Mouse (Mus musculus) left cerebral cortex, postnatal 4 days (tissue): ENCODE results near the gene Blnk. TPM values are rescaled to one million over a fixed set of nuclear protein-coding genes. Genes with fewer than 3 reads are reported as not detected.

ENCODE experiments used
- DNase-seq: peaks from one replicate; pipeline ENCODE4 v3.0.0-alpha.2; 2022
- intact Hi-C: fragments of 180-260 bp; cut with DNase I; formaldehyde crosslinking; loops from one replicate; pipeline ENCODE4 v1.15.1; 2025
- total RNA-seq, 2 experiments: library from RNA; stranded (reverse); gene quantifications; 2 replicates each; pipeline ENCODE4 v1.2.3; 2021

Gene Blnk
- total RNA-seq, 2 experiments from 2014 or later, result 0.74 to 0.79 TPM

- intact Hi-C loops, result no loop called here
- DNase-seq, result no peak
Observed at GRCm38 (mm10) chr19:40970775-40971174, 23.6 kb downstream of the Blnk start.

DNA sequence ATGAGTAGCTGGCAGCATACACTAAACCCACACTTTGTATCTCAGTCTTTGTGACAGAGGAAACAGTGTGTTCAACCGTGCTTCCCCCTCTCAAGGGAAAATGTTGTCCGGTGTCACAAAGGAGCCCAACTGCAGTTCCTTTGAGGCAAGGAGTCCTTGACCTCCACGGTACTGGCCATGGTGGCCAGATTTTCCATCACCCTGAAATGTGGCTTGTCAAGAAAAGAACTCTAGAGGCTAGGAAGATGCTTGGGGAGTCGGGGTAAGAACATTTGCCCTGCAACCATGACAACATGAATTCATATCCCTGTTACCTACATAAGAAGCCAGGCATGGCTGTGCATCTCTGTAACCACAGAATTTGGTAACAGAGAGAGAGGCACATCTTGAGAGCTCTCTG lies 24.0 kb downstream of the Blnk start:
- intact Hi-C loops, result no loop called here
- DNase-seq, result no peak

GRCm38 (mm10) chr19:40964936-40965850 lies 29.1 kb downstream of the Blnk start:
- no peak for DNase-seq

DNA sequence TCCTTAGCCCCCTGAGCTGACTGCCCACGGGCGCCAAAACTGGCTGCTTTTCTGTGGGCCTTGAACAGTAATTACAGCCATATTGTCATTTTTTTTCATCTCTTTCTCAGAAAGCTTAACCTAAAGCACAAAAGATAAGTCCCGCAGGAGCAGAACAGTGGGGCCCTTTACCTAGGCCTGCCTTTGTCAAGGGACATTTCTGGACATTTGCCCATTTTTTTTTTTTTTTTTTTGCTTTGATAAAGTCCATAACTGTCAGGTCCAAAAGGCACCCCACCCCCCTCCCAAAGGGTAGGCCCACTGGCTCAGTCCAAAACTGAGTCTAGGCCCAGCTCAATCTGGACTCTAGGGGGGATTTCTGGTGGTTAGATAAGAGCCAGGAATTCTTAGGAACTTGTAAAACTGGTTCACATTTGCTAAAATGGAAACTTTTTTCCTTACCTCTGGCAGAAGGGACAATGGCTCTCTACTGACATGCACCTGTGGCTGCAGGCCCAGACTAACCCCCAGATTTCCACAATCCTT lies 29.9 kb downstream of the Blnk start:
- intact Hi-C loops, result no loop called here
- DNase-seq, result no peak

More at GRCm38 (mm10) chr19:40964936-40965850, 29.1 kb downstream of the Blnk start:
- intact Hi-C loops, result no loop called here

DNA sequence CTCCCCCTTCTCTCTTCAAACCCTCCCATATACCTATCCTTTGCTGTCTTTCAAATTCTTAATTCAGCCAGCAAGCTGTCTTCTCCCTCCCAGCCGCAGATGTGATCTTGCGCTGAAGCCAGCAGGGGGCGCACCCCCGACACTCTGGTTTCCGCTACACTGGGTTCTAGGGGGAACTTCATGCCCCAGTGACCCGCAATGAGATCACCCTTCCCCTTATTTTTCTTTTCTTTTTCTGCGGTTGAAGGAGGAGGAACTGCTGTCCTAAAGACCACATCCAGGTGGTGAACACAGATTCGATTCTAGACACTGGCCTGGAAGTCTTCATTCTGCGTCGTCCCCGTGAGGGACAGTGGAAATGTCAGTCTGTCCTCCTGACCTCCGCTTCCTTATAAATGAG lies 31.3 kb downstream of the Blnk start:
- intact Hi-C loops, result no loop called here
- peak; percentile 41 for DNase-seq

DNA sequence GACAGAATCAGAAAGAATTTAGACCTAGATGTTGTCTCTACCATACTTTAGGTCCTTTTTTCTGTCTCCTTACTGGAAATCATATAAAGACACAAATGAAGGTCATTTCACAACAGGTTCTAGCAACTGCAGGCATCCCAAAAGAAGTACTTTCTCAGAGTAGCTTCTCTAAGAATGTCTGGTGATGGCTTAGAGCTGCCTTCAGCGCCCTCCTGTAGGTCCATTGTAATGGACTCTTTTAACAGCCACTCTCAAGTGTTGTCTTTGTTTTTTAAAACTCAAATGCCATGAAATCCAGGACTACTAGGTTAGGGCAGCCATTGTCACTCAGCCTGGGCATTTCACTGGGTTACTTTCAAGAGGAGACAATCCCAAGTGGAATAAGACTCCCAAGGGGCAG lies 35.4 kb downstream of the Blnk start:
- no peak for DNase-seq
- intact Hi-C loops, result no loop called here

DNA sequence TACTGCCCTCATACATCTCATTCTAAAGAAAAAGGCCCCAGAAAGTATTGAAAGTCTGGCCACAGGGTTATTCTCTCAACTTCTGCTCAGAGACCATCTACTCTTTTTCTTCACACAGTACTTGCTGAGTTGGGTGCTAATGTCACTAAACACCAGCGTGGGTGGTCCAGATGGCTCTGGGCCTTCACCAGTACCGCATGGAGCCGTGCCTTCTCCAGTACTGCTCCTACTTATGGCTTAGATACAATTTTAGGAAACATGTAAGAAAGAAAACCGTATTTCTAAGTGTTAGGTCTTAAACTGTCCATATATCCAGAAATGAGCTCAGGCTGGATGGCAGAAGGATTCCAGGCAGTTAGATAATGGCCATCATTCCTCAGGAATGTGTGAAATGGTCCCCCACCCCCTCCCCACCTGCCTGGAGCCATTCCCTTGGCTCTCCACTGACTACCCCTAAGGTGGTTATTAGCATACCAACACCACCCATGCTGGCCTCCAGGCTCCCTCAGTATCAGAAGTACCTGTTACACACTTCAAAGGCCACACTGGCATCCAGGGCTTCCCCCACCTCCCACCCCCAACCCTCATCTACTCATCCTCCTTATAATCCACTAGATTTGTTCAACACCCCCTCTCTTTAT lies 47.3 kb downstream of the Blnk start:
- intact Hi-C loops, result no loop called here
- no peak for DNase-seq

DNA sequence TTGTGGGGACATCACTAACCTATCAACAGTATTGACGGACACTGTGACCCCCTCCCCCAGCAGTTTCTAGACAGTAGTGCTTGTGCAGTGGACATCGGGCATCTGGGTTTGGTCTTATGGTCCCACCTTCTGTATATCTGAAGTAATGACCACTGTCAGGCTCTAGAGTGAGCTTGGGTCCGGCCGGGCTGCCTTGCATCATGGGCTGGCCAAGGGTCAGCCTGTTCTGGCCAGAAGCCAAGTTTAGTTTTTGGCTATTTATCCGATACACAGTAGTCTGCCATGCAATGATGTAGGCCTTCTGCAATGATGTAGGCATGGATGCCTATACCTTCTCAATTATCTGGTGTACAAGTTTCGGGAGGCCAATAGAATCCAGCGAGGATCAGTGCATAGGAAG lies 50.8 kb downstream of the Blnk start:
- intact Hi-C loops, result no loop called here
- DNase-seq, result no peak

- DNase-seq, result no peak
- intact Hi-C loops, result no loop called here
Observed at GRCm38 (mm10) chr19:40936038-40936437, 58.3 kb downstream of the Blnk start.

- intact Hi-C loops, result no loop called here
- DNase-seq, result no peak
Observed at GRCm38 (mm10) chr19:40935376-40935775, 59.0 kb downstream of the Blnk start.

- intact Hi-C loops, result no loop called here
- DNase-seq, result no peak
Observed at GRCm38 (mm10) chr19:40931581-40932369, 62.6 kb downstream of the Blnk start.

- no peak for DNase-seq
- intact Hi-C loops, result no loop called here
Observed at GRCm38 (mm10) chr19:40895393-40895703, 99.0 kb downstream of the Blnk start.

DNA sequence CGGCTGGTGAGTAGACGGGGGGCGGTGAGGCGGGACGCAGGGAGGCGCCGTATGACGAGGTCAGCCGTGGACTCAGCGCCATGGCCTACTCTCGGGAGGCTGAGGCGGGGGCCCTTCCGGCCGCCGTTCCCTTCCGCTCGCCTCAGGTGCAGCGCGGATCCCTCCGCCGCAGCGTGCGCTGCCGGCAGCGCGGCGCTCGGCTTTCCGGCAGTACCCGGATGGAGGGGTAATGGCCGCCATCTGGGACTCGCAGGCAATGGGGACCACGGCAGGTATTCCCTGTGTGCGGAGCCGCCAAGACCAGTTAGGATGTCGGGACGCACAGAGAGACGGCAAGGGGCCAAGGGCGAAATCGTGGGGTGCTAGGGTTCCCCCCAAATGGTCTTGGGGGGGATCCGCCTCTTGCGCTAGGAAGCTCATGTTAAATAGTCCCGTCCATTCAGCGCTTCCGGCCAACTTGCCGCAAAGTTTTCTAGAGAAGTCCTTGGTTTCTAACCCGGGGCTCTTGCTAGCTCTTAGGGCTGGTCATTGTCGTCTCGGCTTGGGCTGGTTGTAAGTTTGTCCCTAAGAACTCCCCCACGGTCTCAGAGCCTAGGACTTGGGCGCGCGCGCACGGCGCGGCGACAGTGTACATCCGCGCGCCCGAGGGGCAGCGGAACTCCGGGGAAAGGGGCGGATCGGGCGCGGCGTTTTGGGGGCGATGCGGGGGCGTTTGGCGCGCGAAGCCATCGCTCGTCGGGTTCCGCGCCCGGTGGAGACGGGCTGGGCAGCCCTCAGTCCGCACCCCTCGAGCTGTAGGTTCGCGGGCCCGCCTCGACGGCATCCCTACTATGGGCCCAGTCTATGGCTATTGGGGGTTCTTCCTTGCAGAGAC lies 99.6 kb downstream of the Blnk start, which contains the start of gene Zfp518a:
Zfp518a (plus strand) TSS at position 187 of the 874 bp plus-strand sequence.
- intact Hi-C loops, result loop anchor here (1.0 kb wide), 1 partner anchor 21 kb away; no protein-coding TSS in a partner anchor
- peak; percentile 93 for DNase-seq

DNA sequence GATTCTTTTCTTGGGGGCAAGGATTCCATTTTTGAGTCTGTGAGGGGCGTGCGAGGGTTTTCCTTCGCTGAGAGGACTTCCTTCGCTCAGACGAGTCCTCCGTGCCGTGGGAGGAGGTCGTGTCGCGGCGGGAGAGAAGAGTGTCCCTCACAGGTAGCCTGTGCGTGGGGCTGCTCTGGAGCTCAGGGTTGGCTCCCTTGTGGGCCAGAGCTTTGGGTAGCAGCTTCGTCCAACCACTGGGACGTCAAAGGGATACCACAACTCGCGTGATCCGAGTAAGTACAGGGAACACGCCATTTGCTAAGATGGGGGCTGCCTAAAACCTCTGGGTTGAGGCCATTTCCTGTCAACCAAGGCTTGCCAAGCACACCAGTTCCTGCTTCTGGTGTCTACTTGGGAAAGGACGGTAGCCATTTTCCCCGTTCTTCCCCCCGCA lies 100.2 kb downstream of the Blnk start:
- intact Hi-C loops, result loop anchor here (1.0 kb wide), 1 partner anchor 21 kb away; no protein-coding TSS in a partner anchor
- no peak for DNase-seq

DNA sequence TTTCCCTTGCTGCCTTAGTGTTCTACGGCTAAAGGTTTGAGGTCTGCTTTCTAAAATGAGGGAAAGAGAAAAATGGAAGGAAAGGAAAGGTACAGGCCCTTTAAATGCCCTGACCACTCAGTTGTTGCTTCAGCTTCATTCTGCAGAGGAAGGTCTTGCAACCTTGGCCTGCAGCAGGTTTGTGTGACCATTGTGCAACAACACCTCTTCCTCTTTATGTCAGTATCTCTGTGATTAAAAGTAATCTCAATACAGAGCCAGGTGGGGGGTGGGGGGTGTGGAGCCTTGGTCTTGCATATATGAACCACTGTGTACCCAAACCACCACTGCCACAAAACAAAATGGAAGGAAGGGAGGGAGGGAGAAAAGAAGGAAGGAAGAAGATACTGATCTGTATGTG lies 105.4 kb downstream of the Blnk start:
- intact Hi-C loops, result no loop called here

GRCm38 (mm10) chr19:40881700-40882099 lies 112.6 kb downstream of the Blnk start:
- no peak for DNase-seq
- intact Hi-C loops, result no loop called here

More for the DNA sequence above, 105.4 kb downstream of the Blnk start:
- no peak for DNase-seq
